Mouse (Mus musculus) limb, embryonic 14.5 days (tissue): Measurements from ENCODE around the gene Pgs1. TPM values are rescaled to one million over a fixed set of nuclear protein-coding genes. Genes with fewer than 3 reads are reported as not detected.

Source experiments
- ATAC-seq: fragments of 200-750 bp; cut with Nextera tagmentation; 2 replicates; pipeline ENCODE4 v1.8.0; 2017; ENCODE audit warnings: low read depth, moderate number of reproducible peaks, moderate TSS enrichment; ENCODE audit not compliant: low FRiP score
- DNase-seq: peaks from one replicate; pipeline ENCODE4 v3.0.0-alpha.2; 2015; ENCODE audit warnings: low spot score
- H3K27ac ChIP-seq: fragments of 300-500 bp; sonication (generic); replicated peaks from 2 replicates; pipeline ENCODE4 v1.5.1; 2014; ENCODE audit warnings: low read depth, mild to moderate bottlenecking, low read length, moderate library complexity, mixed read lengths
- H3K27me3 ChIP-seq: fragments of 300-500 bp; sonication (generic); 2 replicates; pipeline ENCODE4 v1.6.1; 2014; ENCODE audit warnings: low read length, mixed read lengths; ENCODE audit not compliant: control insufficient read depth, insufficient read depth
- H3K36me3 ChIP-seq: fragments of 300-500 bp; sonication (generic); 2 replicates; pipeline ENCODE4 v1.6.1; 2014; ENCODE audit warnings: mild to moderate bottlenecking, low read length, moderate library complexity, mixed read lengths; ENCODE audit not compliant: control insufficient read depth, insufficient read depth
- H3K4me1 ChIP-seq: fragments of 300-500 bp; sonication (generic); 2 replicates; pipeline ENCODE4 v1.6.1; 2014; ENCODE audit warnings: antibody characterized with exemption, low read length, mixed read lengths; ENCODE audit not compliant: control insufficient read depth, insufficient read depth
- H3K4me2 ChIP-seq: fragments of 300-500 bp; sonication (generic); replicated peaks from 2 replicates; pipeline ENCODE4 v1.6.1; 2014; ENCODE audit warnings: low read depth, mild to moderate bottlenecking, low read length, moderate library complexity; ENCODE audit not compliant: severe bottlenecking
- H3K4me3 ChIP-seq: fragments of 300-500 bp; sonication (generic); replicated peaks from 2 replicates; pipeline ENCODE4 v1.5.1; 2014; ENCODE audit warnings: low read length
- H3K9ac ChIP-seq: fragments of 300-500 bp; sonication (generic); 2 replicates; pipeline ENCODE4 v1.6.1; 2014; ENCODE audit warnings: mild to moderate bottlenecking, low read depth, low read length, moderate library complexity; ENCODE audit not compliant: severe bottlenecking
- H3K9me3 ChIP-seq: fragments of 300-500 bp; sonication (generic); 2 replicates; pipeline ENCODE4 v1.6.1; 2016; ENCODE audit warnings: low read length; ENCODE audit not compliant: control insufficient read depth
- POLR2A ChIP-seq: fragments of 200-500 bp; IDR thresholded peaks from 2 replicates; pipeline ENCODE4 v1.8.0; 2012; ENCODE audit warnings: inconsistent platforms, mild to moderate bottlenecking, moderate library complexity, borderline replicate concordance; ENCODE audit not compliant: insufficient read depth, insufficient read length; ENCODE audit errors: extremely low read depth
- WGBS: fragments of 180-500 bp; shearing (Covaris S2); extraction: QIAGEN DNeasy Blood & Tissue Kit; methylation state at CpG from one replicate; pipeline ENCODE4 v1.1.7; 2014; 5-methylcytosine and 5-hydroxymethylcytosine counted together
- polyA plus RNA-seq, 2 experiments: library from polyadenylated mRNA; depleted of rRNA in 1 of 2; stranded (reverse) in 1 of 2; unstranded in 1 of 2; fragments of >200 nt; fragmentation: Nextera tagmentation in 1 of 2; extraction: Ambion mirVana in 1 of 2; gene quantifications; 2 replicates each; pipeline versions ENCODE4 v1.2.1 to v1.2.3; 2012 to 2014

The Pgs1 gene
- polyA plus RNA-seq, 2 experiments, result 30.5 to 36.2 TPM

DNA sequence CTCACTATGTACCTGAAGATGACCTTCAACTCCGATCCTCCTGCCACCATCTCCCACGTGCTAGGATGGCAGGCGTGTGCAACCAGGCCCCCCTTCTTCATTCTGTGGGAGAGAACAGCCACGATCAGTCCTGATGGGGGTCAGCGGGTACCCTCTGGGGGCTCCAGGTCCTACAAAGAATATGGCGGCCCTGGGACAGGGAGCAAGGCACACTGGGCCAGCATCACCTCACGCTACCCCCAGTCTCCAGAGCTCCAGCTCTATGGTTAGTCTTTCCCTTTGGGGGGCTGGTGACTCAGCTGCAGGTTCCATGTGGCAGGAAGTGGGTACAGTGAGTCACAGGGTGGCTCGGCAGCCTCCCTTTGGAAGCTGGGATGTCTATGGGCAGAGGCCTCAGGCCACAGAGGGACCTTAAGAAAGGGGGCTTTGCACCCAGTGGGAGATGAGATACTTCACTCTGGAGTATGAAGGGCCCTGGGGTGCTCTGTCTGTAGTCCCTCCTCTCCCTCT is 44.7 kb upstream of the Pgs1 start:
- Histone ChIP-seq H3K9me3 (no peaks in the 10 kb centered on the region; the same call in 1 of the 2 replicates), H3K4me1 (peaks cover 20% of the 10 kb centered on the region), H3K4me3 (no peak overlapping the region), H3K4me2 (no peak overlapping the region), H3K9ac (no peak overlapping the region), H3K27me3 (no peaks in the 10 kb centered on the region), H3K36me3 (no peaks in the 10 kb centered on the region), H3K27ac (no peak overlapping the region)
- no peak for TF ChIP-seq POLR2A
- 85% methylated on average over 8 of the region's 8 CpGs for WGBS
- DNase-seq (no peak), ATAC-seq (no peak)

DNA sequence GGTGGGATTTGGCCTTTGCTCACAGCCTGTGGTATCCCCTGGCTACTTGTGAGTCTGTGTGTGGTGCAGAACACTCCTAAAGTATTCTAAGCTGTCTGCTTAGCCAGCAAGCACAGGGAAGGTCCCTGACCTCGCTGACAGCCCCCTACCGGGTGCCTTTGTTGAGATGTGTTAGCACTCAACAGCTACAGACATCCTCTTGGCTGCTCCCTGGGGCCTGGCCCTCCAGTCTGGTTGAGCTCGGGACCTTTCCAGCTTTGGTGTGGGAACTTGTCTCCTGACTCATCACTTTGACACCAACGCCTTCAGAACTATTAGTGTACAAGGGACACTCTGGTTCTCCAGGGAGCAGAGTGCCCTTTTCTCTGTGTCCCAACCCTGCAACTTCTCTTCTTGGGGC is 44.2 kb upstream of the Pgs1 start:
- Histone ChIP-seq H3K9ac (no peak overlapping the region), H3K27me3 (no peaks in the 10 kb centered on the region), H3K4me2 (no peak overlapping the region), H3K4me1 (peaks cover 19% of the 10 kb centered on the region), H3K4me3 (no peak overlapping the region), H3K27ac (no peak overlapping the region), H3K36me3 (no peaks in the 10 kb centered on the region), H3K9me3 (no peaks in the 10 kb centered on the region; the same call in 1 of the 2 replicates)
- WGBS, result 45% methylated on average over 4 of the region's 4 CpGs
- DNase-seq (no peak), ATAC-seq (no peak)
- TF ChIP-seq POLR2A, result no peak

DNA sequence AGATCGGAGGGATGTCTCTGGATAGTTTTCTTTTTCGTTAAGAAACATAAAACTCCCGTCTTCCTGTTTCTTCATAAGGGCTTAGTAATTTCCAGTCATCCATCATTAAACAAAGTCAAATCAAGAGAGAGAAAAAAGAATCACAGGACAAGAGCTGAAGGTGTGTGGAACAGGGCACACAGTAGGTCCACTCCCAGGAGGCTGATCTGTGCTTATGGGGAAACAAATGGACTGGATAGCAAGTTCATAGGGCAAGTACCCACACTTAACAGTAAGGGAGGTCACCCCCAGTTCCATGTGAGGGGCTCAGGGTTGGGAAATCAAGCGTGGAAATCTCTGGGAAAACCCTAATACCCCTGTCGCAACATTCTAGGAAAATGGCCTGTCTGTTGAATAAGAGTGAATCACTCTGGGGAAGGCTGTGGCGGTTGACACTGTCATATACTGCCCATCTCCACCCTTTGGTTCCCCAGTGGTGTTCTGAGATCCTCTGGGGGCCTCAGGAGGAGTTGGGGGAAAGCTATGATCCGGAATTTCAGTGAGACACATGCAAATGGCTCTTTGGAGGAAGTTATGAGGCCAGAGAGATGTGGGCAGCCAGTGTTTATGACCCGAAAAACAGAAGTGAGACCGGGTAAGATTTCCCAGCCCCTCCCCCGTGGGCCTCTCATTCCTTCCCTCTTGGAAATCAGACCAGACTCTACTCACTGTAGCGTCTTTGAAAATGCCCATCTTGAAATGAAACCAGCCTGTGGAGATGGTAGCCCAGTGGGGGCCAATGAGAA is 39.7 kb upstream of the Pgs1 start:
- no peak for DNase-seq
- Histone ChIP-seq H3K4me3 (no peak overlapping the region), H3K36me3 (no peaks in the 10 kb centered on the region), H3K9me3 (no peaks in the 10 kb centered on the region; the same call in 1 of the 2 replicates), H3K4me2 (no peak overlapping the region), H3K27ac (no peak overlapping the region), H3K9ac (no peak overlapping the region), H3K27me3 (no peaks in the 10 kb centered on the region), H3K4me1 (peaks cover 16% of the 10 kb centered on the region)
- 53% methylated on average over 11 of the region's 11 CpGs for WGBS
- no peak for TF ChIP-seq POLR2A
- no peak for ATAC-seq

DNA sequence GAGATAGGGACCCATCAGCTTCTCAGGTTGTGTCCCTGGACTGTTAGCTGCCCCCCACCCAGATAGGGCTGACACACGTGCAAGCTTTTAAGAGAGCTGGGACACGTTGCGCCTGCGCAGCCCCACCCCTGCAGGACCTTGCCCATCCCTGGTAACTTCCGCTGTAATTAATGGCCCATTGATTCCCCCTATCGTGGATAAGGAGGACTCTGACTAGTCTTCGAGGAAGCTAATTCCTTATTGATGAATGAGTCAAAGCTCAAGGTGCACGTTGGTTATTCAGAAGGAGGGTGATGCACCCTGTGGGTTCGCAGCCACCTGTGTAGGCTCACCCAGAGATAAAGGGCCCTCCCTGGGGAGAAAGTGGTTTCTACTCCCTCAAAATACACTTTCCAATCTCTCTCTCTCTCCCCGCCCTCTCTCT is 39.1 kb upstream of the Pgs1 start:
- H3K36me3 ChIP-seq, result no peaks in the 10 kb centered on the region
- no peaks in the 10 kb centered on the region for H3K27me3 ChIP-seq
- no peak overlapping the region for H3K27ac ChIP-seq
- 71% methylated on average over 10 of the region's 10 CpGs for WGBS
- H3K4me2 ChIP-seq, result no peak overlapping the region
- H3K9me3 ChIP-seq, result no peaks in the 10 kb centered on the region; the same call in 1 of the 2 replicates
- H3K4me3 ChIP-seq, result no peak overlapping the region
- no peak overlapping the region for H3K9ac ChIP-seq
- H3K4me1 ChIP-seq, result peaks cover 22% of the 10 kb centered on the region
- ATAC-seq (no peak), DNase-seq (no peak)
- TF ChIP-seq POLR2A, result no peak

DNA sequence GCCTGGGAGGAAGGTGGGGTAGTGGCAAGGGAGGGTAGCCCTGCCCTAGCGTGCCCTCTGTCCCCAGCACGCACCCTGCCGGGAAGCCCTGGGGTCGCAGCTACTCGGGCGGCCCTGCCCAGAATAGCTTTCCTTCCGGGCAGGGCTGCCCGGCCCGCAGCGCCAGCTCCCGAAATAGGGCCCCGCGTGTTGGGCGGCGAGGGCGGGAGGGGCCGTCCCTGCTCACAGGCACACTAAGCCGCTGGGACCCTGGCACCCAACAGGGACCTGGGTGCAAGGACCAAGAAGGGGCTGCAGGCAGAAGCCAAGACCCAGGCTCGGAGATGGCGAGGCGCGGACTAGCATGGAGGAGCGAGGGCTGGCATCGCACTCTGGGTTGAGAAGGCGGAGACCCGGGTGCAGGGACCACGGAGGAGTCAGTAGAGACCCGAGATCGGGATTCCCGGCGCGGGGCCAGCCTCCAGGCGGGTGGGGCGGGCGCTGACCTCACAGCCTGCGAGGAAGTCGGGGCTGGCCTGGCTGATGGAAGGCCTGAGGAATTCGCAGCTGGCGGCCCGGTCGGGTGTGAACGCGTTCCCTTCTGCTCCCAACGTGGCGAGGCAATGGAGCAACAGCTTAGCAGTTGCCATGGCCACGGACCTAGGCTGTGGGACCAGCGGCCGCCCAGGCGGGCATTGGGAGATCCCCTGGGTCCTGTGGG is 36.5 kb upstream of the Pgs1 start:
- Histone ChIP-seq H3K4me1 (peaks cover 30% of the 10 kb centered on the region), H3K9me3 (no peaks in the 10 kb centered on the region), H3K27ac (peak overlapping the region; percentile 43; the same call in 1 of the 2 replicates), H3K9ac (peak overlapping the region; percentile 60), H3K36me3 (no peaks in the 10 kb centered on the region), H3K4me3 (peak overlapping the region; percentile 35), H3K4me2 (peak overlapping the region; percentile 66), H3K27me3 (no peaks in the 10 kb centered on the region)
- DNase-seq (peak; percentile 86), ATAC-seq (peak; percentile 89)
- TF ChIP-seq POLR2A, result no peak
- WGBS, result 2% methylated on average over 44 of the region's 49 CpGs
